Mouse (Mus musculus) limb, embryonic 11.5 days (tissue): ENCODE data around the gene Scube3. TPM values are rescaled to one million over a fixed set of nuclear protein-coding genes. Genes with fewer than 3 reads are reported as not detected.
A peak's percentile ranks its signal among the peaks of the same experiment; 100 is the strongest.

Experiments used
- ATAC-seq: fragments of 200-750 bp; cut with Nextera tagmentation; 2 replicates; pipeline ENCODE4 v1.8.0; 2017; ENCODE audit warnings: low read depth; ENCODE audit not compliant: insufficient number of reproducible peaks, low FRiP score, low TSS enrichment
- DNase-seq: peaks from one replicate; pipeline ENCODE4 v3.0.0-alpha.2; 2015; ENCODE audit warnings: low spot score
- H3K27ac ChIP-seq: fragments of 300-500 bp; sonication (generic); replicated peaks from 2 replicates; pipeline ENCODE4 v1.5.1; 2014; ENCODE audit warnings: low read depth, mild to moderate bottlenecking, low read length
- H3K27me3 ChIP-seq: fragments of 300-500 bp; sonication (generic); 2 replicates; pipeline ENCODE4 v1.6.1; 2014; ENCODE audit warnings: mild to moderate bottlenecking, low read length, mixed read lengths; ENCODE audit not compliant: control insufficient read depth, insufficient read depth
- H3K36me3 ChIP-seq: fragments of 300-500 bp; sonication (generic); 2 replicates; pipeline ENCODE4 v1.6.1; 2014; ENCODE audit warnings: mild to moderate bottlenecking, low read length, moderate library complexity, mixed read lengths; ENCODE audit not compliant: control insufficient read depth, insufficient read depth
- H3K4me1 ChIP-seq: fragments of 300-500 bp; sonication (generic); 2 replicates; pipeline ENCODE4 v1.6.1; 2014; ENCODE audit warnings: low read length, mixed read lengths; ENCODE audit not compliant: control insufficient read depth, insufficient read depth
- H3K4me2 ChIP-seq: fragments of 300-500 bp; sonication (generic); 2 replicates; pipeline ENCODE4 v1.6.1; 2014; ENCODE audit warnings: low read depth, mild to moderate bottlenecking, moderate library complexity; ENCODE audit not compliant: severe bottlenecking
- H3K4me3 ChIP-seq: fragments of 300-500 bp; sonication (generic); 2 replicates; pipeline ENCODE4 v1.5.1; 2014; ENCODE audit warnings: low read depth, low read length
- H3K9ac ChIP-seq: fragments of 300-500 bp; sonication (generic); 2 replicates; pipeline ENCODE4 v1.6.1; 2014; ENCODE audit warnings: mild to moderate bottlenecking, low read length
- H3K9me3 ChIP-seq: fragments of 300-500 bp; sonication (generic); 2 replicates; pipeline ENCODE4 v1.6.1; 2016; ENCODE audit warnings: low read length; ENCODE audit not compliant: control insufficient read depth
- WGBS: fragments of 180-500 bp; shearing (Covaris S2); extraction: QIAGEN DNeasy Blood & Tissue Kit; methylation state at CpG from one replicate; pipeline ENCODE4 v1.1.7; 2014; 5-methylcytosine and 5-hydroxymethylcytosine counted together
- polyA plus RNA-seq: library from polyadenylated mRNA; unstranded; fragments of >200 nt; fragmentation: Nextera tagmentation; extraction: Ambion mirVana; gene quantifications from 2 replicates; pipeline ENCODE4 v1.2.1, GENCODE M21; 2014

Gene Scube3
- polyA plus RNA-seq, 1 experiment from 2014 or later, result 11.8 TPM

DNA sequence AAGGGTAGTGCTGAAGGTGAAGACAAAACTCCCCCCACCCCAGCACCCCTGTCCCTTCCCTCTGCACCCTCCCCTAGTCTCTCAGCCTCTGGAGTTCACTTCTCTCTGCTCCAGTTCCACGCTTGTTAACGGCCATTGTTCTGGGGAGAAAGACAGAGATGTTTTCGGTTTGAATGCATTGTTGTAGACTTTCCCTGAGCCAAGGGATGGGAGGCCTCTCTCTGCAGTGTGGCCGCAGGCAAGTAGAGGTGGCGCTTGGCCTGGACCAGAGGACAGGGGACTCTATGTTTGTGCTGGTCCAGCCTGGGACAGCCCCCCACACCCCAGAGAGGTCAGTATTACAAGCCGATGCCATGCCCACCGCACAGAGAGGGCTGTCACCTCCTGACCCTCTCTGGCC, 18.3 kb upstream of the Scube3 start:
- H3K9ac ChIP-seq, result no peak overlapping the region
- DNase-seq, result no peak
- no peak for ATAC-seq

DNA sequence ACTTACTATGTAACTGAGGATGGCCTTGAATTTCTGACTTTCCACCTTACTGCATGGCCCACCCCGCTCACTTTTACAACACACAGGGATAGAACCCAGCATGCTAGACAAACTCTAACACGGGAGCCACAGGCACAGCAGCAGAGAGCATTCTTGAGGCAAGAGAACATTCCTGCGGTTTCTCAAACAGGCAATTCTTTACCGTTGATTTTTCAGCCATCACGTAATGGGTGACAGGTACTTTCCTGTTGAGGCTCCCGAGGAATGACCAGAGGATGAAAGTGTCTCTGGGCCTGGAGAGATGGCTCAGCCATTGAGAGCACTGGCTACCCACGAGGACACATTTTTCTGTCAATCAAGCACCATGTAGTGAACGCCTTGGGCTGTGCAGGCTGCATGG, 17.6 kb upstream of the Scube3 start:
- DNase-seq (no peak), ATAC-seq (no peak)
- H3K9me3 ChIP-seq, result no peaks in the 10 kb centered on the region
- no peaks in the 10 kb centered on the region for H3K4me1 ChIP-seq
- WGBS, result 72% methylated on average over 8 of the region's 8 CpGs
- H3K27ac ChIP-seq, result no peak overlapping the region
- H3K27me3 ChIP-seq, result no peaks in the 10 kb centered on the region
- no peak overlapping the region for H3K9ac ChIP-seq
- H3K4me2 ChIP-seq, result no peak overlapping the region
- H3K4me3 ChIP-seq, result no peak overlapping the region
- no peaks in the 10 kb centered on the region for H3K36me3 ChIP-seq

More for the DNA sequence above, 18.3 kb upstream of the Scube3 start:
- H3K4me3 ChIP-seq, result no peak overlapping the region
- H3K27ac ChIP-seq, result no peak overlapping the region
- H3K4me2 ChIP-seq, result no peak overlapping the region
- H3K4me1 ChIP-seq, result no peaks in the 10 kb centered on the region
- H3K36me3 ChIP-seq, result no peaks in the 10 kb centered on the region
- 54% methylated on average over 7 of the region's 7 CpGs for WGBS
- no peaks in the 10 kb centered on the region for H3K9me3 ChIP-seq
- no peaks in the 10 kb centered on the region for H3K27me3 ChIP-seq

DNA sequence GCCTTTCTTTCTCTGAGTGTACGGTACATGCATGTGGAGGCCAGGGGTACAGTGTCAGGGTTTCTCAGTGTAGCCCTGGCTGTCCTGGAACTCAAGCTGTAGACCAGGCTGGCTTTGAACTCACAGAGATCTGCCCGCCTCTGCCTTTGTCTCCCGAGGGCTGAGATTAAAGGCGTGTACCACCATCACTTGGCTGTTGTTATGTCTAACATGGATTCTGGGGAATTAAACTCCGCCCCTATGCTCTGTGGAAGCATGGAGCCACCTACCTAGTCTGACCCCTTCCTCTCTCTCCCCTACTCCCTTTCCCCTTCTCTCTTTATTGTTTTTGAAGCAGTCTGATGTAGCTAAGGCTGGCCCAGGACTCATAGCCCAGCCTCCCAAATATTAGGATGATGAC, 12.1 kb upstream of the Scube3 start:
- Histone ChIP-seq H3K9me3 (no peaks in the 10 kb centered on the region), H3K4me3 (no peak overlapping the region), H3K4me1 (peaks cover 4% of the 10 kb centered on the region; the same call in 1 of the 2 replicates), H3K4me2 (no peak overlapping the region), H3K27me3 (no peaks in the 10 kb centered on the region), H3K9ac (no peak overlapping the region), H3K27ac (no peak overlapping the region), H3K36me3 (no peaks in the 10 kb centered on the region)
- WGBS, result 93% methylated on average over 5 of the region's 5 CpGs
- DNase-seq (no peak), ATAC-seq (no peak)

DNA sequence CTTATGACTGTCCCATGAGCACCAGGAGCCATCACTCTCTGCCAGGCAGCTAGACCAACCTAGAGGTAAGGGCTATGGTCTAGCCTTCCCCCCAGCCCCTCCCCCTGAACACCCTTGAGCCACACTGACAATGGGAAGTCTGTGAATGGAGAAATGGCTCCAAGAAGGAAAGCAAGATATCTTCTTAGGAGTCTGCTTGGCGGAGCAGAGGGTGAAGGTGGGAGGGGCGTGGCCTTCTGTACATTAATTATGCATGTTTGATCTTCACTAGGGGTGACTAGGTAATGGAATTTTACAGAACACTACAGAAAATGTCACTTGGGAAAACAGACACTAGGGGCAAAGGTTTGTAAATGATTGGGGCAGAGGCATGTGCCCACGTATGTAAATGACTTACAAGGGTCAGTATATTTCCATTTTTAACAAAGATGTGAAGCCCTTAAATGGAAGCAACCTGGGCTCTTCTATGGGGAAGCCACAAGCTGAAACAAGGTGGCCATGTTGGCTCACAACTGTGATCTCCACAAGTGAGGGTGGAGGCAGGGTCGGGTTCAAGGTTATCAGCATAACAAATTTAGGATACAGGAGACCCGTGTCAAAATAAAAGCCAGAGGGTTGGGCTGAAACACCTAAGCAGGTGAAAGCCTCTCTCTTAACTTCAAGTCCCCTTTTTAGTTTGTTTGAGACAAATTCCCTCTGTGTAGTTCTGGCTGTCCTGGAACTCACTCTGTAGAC, 11.4 kb upstream of the Scube3 start:
- DNase-seq (no peak), ATAC-seq (no peak)
- H3K9ac ChIP-seq, result no peak overlapping the region
- peaks cover 4% of the 10 kb centered on the region; the same call in 1 of the 2 replicates for H3K4me1 ChIP-seq
- no peaks in the 10 kb centered on the region for H3K36me3 ChIP-seq
- H3K4me2 ChIP-seq, result no peak overlapping the region
- H3K27ac ChIP-seq, result no peak overlapping the region
- WGBS, result 62% methylated on average over 5 of the region's 5 CpGs
- no peaks in the 10 kb centered on the region for H3K9me3 ChIP-seq
- no peak overlapping the region for H3K4me3 ChIP-seq
- no peaks in the 10 kb centered on the region for H3K27me3 ChIP-seq

DNA sequence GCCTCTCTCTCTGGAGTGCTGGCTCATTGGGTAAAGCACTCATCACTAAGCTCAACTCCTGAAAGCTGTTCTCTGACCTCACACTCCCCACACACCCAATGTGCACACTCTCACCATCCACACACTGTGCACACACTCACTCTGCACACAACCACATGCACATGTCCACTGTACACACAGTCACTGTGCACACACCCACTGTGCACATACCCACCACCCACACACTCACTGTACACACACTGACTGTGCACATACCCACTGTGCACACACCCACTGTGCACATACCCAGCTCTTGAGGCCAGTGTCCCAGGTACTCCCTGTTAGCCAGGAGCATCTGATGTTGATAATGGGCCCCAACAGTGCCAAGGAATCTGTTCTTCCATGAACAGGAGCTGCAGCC, 10.8 kb upstream of the Scube3 start:
- H3K27ac ChIP-seq, result no peak overlapping the region

DNA sequence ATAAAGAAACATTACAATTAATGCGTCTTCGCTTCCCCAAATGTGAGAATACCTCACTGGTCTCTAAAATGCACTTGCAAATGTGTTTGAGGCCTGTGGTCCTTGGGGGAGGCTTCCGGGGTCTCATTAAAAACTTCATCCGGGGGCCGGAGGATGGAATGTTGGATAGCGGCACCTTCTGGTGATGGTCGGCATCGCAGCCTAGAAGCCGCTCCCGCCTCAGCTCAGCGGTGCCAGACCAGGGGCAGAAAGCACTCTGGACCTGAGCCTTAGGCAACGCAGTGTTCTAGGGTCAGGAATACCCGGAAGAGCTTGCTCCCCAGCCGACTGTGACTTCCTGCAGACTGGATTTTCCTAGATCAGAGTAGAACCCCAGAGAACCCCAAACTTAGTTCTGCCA, 8.7 kb upstream of the Scube3 start:
- 8% methylated on average over 14 of the region's 14 CpGs for WGBS

More for the DNA sequence above, 10.8 kb upstream of the Scube3 start:
- H3K4me2 ChIP-seq, result no peak overlapping the region
- DNase-seq (no peak), ATAC-seq (no peak)
- no peaks in the 10 kb centered on the region for H3K36me3 ChIP-seq
- H3K9me3 ChIP-seq, result no peaks in the 10 kb centered on the region
- H3K4me3 ChIP-seq, result no peak overlapping the region
- no peaks in the 10 kb centered on the region for H3K27me3 ChIP-seq
- peaks cover 4% of the 10 kb centered on the region; the same call in 1 of the 2 replicates for H3K4me1 ChIP-seq
- no peak overlapping the region for H3K9ac ChIP-seq

DNA sequence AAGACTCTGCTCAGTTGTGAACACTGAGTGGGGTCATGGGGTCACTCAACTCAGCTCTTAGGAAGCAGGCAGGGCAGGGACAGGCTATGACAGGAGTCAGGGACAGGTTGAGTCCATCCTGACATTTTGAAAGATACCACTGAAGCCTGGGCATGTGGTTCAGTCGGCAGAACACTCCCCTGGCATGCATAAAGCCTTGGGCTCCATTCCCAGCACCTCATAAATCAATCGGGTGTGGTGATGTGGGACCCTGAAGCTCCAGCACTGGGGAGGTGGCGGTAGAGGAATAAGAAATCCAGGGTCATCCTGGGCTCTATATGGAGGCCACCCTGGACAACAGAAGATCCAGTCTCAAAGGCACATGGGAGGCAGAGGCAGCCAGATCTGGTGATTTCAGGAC, 6.4 kb upstream of the Scube3 start:
- Histone ChIP-seq H3K27me3 (no peaks in the 10 kb centered on the region), H3K4me1 (peaks cover 6% of the 10 kb centered on the region; the same call in 1 of the 2 replicates), H3K9ac (no peak overlapping the region), H3K27ac (no peak overlapping the region), H3K9me3 (no peaks in the 10 kb centered on the region), H3K4me3 (no peak overlapping the region), H3K4me2 (no peak overlapping the region), H3K36me3 (no peaks in the 10 kb centered on the region)
- no peak for ATAC-seq
- WGBS, result 43% methylated on average over 3 of the region's 3 CpGs
- no peak for DNase-seq

More for the DNA sequence above, 8.7 kb upstream of the Scube3 start:
- H3K4me1 ChIP-seq, result peaks cover 4% of the 10 kb centered on the region; the same call in 1 of the 2 replicates
- ATAC-seq (no peak), DNase-seq (peak; percentile 91)
- no peak overlapping the region for H3K4me2 ChIP-seq
- H3K36me3 ChIP-seq, result no peaks in the 10 kb centered on the region
- H3K9ac ChIP-seq, result no peak overlapping the region
- no peak overlapping the region for H3K27ac ChIP-seq
- H3K4me3 ChIP-seq, result no peak overlapping the region
- no peaks in the 10 kb centered on the region for H3K27me3 ChIP-seq
- no peaks in the 10 kb centered on the region for H3K9me3 ChIP-seq

DNA sequence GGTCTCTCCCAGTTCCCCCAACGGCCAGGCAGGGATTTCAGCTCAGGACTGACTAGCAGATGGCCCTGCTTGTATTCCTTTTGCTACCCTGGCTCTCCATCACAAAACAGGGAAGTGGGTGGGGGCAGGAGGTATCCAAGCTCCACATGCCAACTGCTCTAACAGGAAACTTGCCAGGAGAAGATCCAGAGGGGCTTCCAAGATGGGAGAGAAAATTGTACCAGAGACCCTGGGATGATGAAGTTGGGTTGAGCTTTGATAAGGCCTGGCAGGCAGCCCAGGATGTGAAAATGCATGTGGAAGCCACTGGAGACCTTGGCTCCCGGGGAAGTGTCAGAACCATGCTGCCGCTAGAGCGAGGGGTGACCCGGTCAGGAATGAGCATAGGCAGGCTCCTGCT, 5.7 kb upstream of the Scube3 start:
- Histone ChIP-seq H3K9ac (no peak overlapping the region; the same call in 1 of the 2 replicates), H3K27ac (no peak overlapping the region), H3K27me3 (no peaks in the 10 kb centered on the region), H3K4me3 (no peak overlapping the region), H3K4me1 (peaks cover 14% of the 10 kb centered on the region), H3K4me2 (no peak overlapping the region), H3K9me3 (no peaks in the 10 kb centered on the region), H3K36me3 (no peaks in the 10 kb centered on the region)
- no peak for DNase-seq
- no peak for ATAC-seq
- 45% methylated on average over 5 of the region's 5 CpGs for WGBS

DNA sequence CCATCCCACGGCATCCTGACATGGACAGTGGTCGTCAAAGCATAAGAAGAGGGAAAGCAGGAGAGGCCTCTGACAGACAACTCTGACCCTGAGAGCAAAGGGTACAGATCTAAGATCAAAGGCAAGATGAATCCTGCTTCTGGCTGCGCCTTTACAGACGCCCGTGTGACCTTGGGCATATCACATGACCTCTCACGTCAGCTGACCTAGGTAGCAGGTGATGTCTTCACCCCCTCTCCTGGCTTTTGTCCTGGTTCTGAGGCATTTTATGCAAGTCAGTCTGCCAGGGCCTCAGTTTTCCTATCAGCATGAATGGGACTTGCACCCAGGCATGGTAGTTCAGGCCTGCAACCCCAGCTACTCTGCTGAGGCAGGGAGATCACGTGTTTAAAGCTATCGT, 3.9 kb upstream of the Scube3 start:
- no peak overlapping the region for H3K27ac ChIP-seq
- no peak for ATAC-seq
- 0 out of 2 replicates have a peak, but pooled peaks cover 3% of the 10 kb centered on the region for H3K27me3 ChIP-seq
- WGBS, result 81% methylated on average over 8 of the region's 8 CpGs
- DNase-seq, result no peak
- no peak overlapping the region for H3K4me3 ChIP-seq
- H3K4me2 ChIP-seq, result no peak overlapping the region
- peaks cover 20% of the 10 kb centered on the region for H3K4me1 ChIP-seq
- no peak overlapping the region for H3K9ac ChIP-seq
- no peaks in the 10 kb centered on the region for H3K36me3 ChIP-seq
- no peaks in the 10 kb centered on the region for H3K9me3 ChIP-seq
